Mouse (Mus musculus): Measurements from ENCODE around the gene Tmem179b. TPM values are rescaled to one million over a fixed set of nuclear protein-coding genes. Genes with fewer than 3 reads are reported as not detected.
A peak's percentile ranks its signal among the peaks of the same experiment; 100 is the strongest.

Gene Tmem179b
- polyA plus RNA-seq, 2 experiments: 63.5 to 83.6 TPM

- H3K9ac ChIP-seq (ENCODE audit: low read depth, low read length, severe bottlenecking): no peak overlapping the region
- 25% methylated on average over 5 of the region's 5 CpGs for WGBS
- H3K4me2 ChIP-seq (replicated peaks; ENCODE audit: low read depth, low read length, severe bottlenecking): no peak overlapping the region
- no peaks in the 10 kb centered on the region for H3K9me3 ChIP-seq (ENCODE audit: control insufficient read depth, low read length)
- no peaks in the 10 kb centered on the region for H3K27me3 ChIP-seq (ENCODE audit: control insufficient read depth, insufficient read depth, low read length)
- peaks cover 11% of the 10 kb centered on the region for H3K4me1 ChIP-seq (ENCODE audit: control insufficient read depth, insufficient read depth, low read length)
- no peak overlapping the region for H3K27ac ChIP-seq (replicated peaks; ENCODE audit: low read depth, low read length)
- H3K4me3 ChIP-seq (replicated peaks; ENCODE audit: low read length): no peak overlapping the region
- peaks cover 33% of the 10 kb centered on the region for H3K36me3 ChIP-seq (ENCODE audit: control insufficient read depth, insufficient read depth, low read length)
- no peak for DNase-seq (ENCODE audit: low spot score)
- no peak for TF ChIP-seq POLR2A (IDR thresholded peaks at IDR 0.05; ENCODE audit: borderline replicate concordance, extremely low read depth, insufficient read depth, insufficient read length)
- no peak for ATAC-seq (ENCODE audit: low FRiP score, low read depth)
Measured at GRCm38 (mm10) chr19:8727495-8728114, 46.7 kb downstream of the Tmem179b start.

- Histone ChIP-seq H3K36me3 (ENCODE audit: control insufficient read depth, insufficient read depth, low read length) (peaks cover 33% of the 10 kb centered on the region), H3K9me3 (ENCODE audit: control insufficient read depth, low read length) (no peaks in the 10 kb centered on the region), H3K27ac (replicated peaks; ENCODE audit: low read depth, low read length) (no peak overlapping the region), H3K4me3 (replicated peaks; ENCODE audit: low read length) (no peak overlapping the region), H3K4me2 (replicated peaks; ENCODE audit: low read depth, low read length, severe bottlenecking) (no peak overlapping the region), H3K4me1 (ENCODE audit: control insufficient read depth, insufficient read depth, low read length) (peaks cover 16% of the 10 kb centered on the region), H3K27me3 (ENCODE audit: control insufficient read depth, insufficient read depth, low read length) (no peaks in the 10 kb centered on the region), H3K9ac (ENCODE audit: low read depth, low read length, severe bottlenecking) (no peak overlapping the region)
- 22% methylated on average over 3 of the region's 3 CpGs for WGBS
- DNase-seq (ENCODE audit: low spot score): no peak
- no peak for ATAC-seq (ENCODE audit: low FRiP score, low read depth)
- TF ChIP-seq POLR2A (IDR thresholded peaks at IDR 0.05; ENCODE audit: borderline replicate concordance, extremely low read depth, insufficient read depth, insufficient read length): no peak
Measured at GRCm38 (mm10) chr19:8726609-8727390, 47.5 kb downstream of the Tmem179b start.

GRCm38 (mm10) chr19:8725081-8725613, 49.1 kb downstream of the Tmem179b start:
- peak overlapping the region; percentile 96 for H3K9ac ChIP-seq (ENCODE audit: low read depth, low read length, severe bottlenecking)
- H3K27me3 ChIP-seq (ENCODE audit: control insufficient read depth, insufficient read depth, low read length): no peaks in the 10 kb centered on the region
- no peaks in the 10 kb centered on the region for H3K9me3 ChIP-seq (ENCODE audit: control insufficient read depth, low read length)
- H3K27ac ChIP-seq (replicated peaks; ENCODE audit: low read depth, low read length): no peak overlapping the region
- H3K4me1 ChIP-seq (ENCODE audit: control insufficient read depth, insufficient read depth, low read length): peaks cover 16% of the 10 kb centered on the region
- DNase-seq (ENCODE audit: low spot score) (no peak), ATAC-seq (ENCODE audit: low FRiP score, low read depth) (no peak)
- no peak for TF ChIP-seq POLR2A (IDR thresholded peaks at IDR 0.05; ENCODE audit: borderline replicate concordance, extremely low read depth, insufficient read depth, insufficient read length)
- H3K4me3 ChIP-seq (replicated peaks; ENCODE audit: low read length): peak overlapping the region; percentile 78
- 50% methylated on average over 4 of the region's 4 CpGs for WGBS
- peaks cover 33% of the 10 kb centered on the region for H3K36me3 ChIP-seq (ENCODE audit: control insufficient read depth, insufficient read depth, low read length)
- H3K4me2 ChIP-seq (replicated peaks; ENCODE audit: low read depth, low read length, severe bottlenecking): peak overlapping the region; percentile 86

- Histone ChIP-seq H3K9ac (ENCODE audit: low read depth, low read length, severe bottlenecking) (peak overlapping the region; percentile 96), H3K9me3 (ENCODE audit: control insufficient read depth, low read length) (no peaks in the 10 kb centered on the region), H3K4me3 (replicated peaks; ENCODE audit: low read length) (peak overlapping the region; percentile 78), H3K4me2 (replicated peaks; ENCODE audit: low read depth, low read length, severe bottlenecking) (peak overlapping the region; percentile 86), H3K27me3 (ENCODE audit: control insufficient read depth, insufficient read depth, low read length) (no peaks in the 10 kb centered on the region), H3K36me3 (ENCODE audit: control insufficient read depth, insufficient read depth, low read length) (peaks cover 33% of the 10 kb centered on the region), H3K4me1 (ENCODE audit: control insufficient read depth, insufficient read depth, low read length) (peaks cover 16% of the 10 kb centered on the region), H3K27ac (replicated peaks; ENCODE audit: low read depth, low read length) (peak overlapping the region; percentile 89)
- no peak for TF ChIP-seq POLR2A (IDR thresholded peaks at IDR 0.05; ENCODE audit: borderline replicate concordance, extremely low read depth, insufficient read depth, insufficient read length)
- ATAC-seq (ENCODE audit: low FRiP score, low read depth) (no peak), DNase-seq (ENCODE audit: low spot score) (no peak)
- 3% methylated on average over 2 of the region's 2 CpGs for WGBS
Measured at GRCm38 (mm10) chr19:8724392-8724791, 49.9 kb downstream of the Tmem179b start.

GRCm38 (mm10) chr19:8723574-8724346, 50.5 kb downstream of the Tmem179b start:
- no peak for DNase-seq (ENCODE audit: low spot score)
- under 1% methylated on average over 20 of the region's 20 CpGs for WGBS
- H3K4me2 ChIP-seq (replicated peaks; ENCODE audit: low read depth, low read length, severe bottlenecking): peak overlapping the region; percentile 86

More at GRCm38 (mm10) chr19:8723574-8724346, 50.5 kb downstream of the Tmem179b start:
- H3K36me3 ChIP-seq (ENCODE audit: control insufficient read depth, insufficient read depth, low read length): peaks cover 33% of the 10 kb centered on the region
- peak overlapping the region; percentile 96 for H3K9ac ChIP-seq (ENCODE audit: low read depth, low read length, severe bottlenecking)
- no peak for ATAC-seq (ENCODE audit: low FRiP score, low read depth)
- peak overlapping the region; percentile 78 for H3K4me3 ChIP-seq (replicated peaks; ENCODE audit: low read length)
- H3K9me3 ChIP-seq (ENCODE audit: control insufficient read depth, low read length): no peaks in the 10 kb centered on the region
- no peak for TF ChIP-seq POLR2A (IDR thresholded peaks at IDR 0.05; ENCODE audit: borderline replicate concordance, extremely low read depth, insufficient read depth, insufficient read length)
- peaks cover 16% of the 10 kb centered on the region for H3K4me1 ChIP-seq (ENCODE audit: control insufficient read depth, insufficient read depth, low read length)
- no peaks in the 10 kb centered on the region for H3K27me3 ChIP-seq (ENCODE audit: control insufficient read depth, insufficient read depth, low read length)
- H3K27ac ChIP-seq (replicated peaks; ENCODE audit: low read depth, low read length): peak overlapping the region; percentile 89

Data from limb, embryonic 14.5 days (tissue).